Mouse (Mus musculus) layer of hippocampus, adult 11-12 months (tissue): ENCODE measurements around the gene Kcnmb2.

Experiments used
- DNase-seq: peaks from one replicate; pipeline ENCODE4 v3.0.0; 2022; ENCODE audit warnings: low spot score

Kcnmb2 gene

GRCm38 (mm10) chr3:32012205-32012931, 110.1 kb downstream of the Kcnmb2 start:
- no peak for DNase-seq

- DNase-seq: no peak
These were observed 118.7 kb downstream of the Kcnmb2 start for GRCm38 (mm10) chr3:32020981-32021380.

DNA sequence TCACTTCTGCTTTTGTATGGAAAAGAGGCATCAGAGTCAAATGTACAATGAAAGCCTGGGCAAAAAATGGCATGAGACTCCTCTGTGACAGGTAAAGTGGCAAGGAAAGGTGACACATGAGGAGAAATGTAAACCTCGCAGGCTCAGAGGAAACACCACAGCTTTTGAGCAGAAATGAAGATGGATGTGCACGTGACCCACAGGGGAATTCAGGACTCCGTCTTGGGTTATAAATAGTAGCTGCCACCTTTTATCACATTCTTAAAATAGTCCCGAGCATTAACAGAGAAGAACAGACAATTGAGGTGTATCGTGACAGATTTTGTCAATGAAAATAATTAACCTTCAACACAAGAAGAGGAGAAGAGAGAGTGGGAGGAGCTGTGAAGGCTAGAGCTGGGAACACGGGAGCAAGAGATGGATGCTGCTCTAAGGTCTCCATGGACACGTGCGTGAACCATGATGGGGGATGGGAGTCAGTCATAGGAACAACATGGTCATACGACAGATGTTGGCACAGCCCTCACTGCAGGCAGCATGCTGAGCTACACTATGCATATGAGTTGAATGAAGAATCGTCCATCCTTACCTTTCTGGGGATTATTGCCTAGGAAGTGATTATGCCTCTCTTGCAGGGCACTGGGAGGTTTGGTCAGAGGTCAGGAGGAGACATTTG, 127.2 kb downstream of the Kcnmb2 start:
- DNase-seq: no peak

DNA sequence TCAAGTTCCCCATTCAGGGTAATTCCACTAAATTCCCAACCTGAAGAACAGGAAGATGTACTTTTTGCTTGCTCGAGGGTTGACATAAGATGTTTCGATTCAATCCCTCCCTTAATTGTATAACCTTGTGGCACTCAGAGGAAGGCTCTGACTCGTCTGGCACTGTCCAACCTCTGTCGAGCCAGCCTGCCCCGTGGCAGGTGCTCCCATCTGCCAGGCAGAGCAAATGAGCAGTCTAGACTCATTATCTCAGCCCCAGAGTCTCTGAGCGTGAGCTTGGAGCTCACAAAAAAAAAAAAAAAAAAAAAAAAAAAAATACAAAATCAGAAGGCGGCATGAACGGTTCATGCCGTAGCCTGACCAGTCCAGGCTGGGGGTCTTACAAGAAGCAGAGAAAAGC, 130.1 kb downstream of the Kcnmb2 start:
- no peak for DNase-seq

- DNase-seq: peak; percentile 54
These were observed 141.5 kb downstream of the Kcnmb2 start for GRCm38 (mm10) chr3:32043814-32044213.

- no peak for DNase-seq
These were observed 146.5 kb downstream of the Kcnmb2 start for GRCm38 (mm10) chr3:32048777-32049176.

DNA sequence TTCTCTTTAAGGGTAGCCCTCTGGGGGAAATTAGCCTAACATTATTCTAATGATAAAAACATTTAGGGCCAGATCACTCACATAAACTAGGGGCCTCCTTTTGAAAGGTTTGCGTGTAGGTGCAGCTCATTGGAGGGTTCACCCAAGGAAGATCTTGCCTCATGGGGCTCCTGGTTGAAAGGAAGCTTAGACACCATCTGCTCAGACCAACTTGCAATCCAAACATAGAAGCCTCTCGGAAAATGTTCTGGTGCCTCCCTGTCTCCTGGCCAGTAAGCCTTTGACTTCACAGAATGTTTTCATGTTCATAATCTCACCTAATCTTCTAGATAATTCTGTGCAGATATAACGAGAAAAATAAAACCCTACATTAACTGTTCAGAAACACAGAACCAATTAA, 150.3 kb downstream of the Kcnmb2 start:
- DNase-seq: no peak

- no peak for DNase-seq
These were observed 151.4 kb downstream of the Kcnmb2 start for GRCm38 (mm10) chr3:32053610-32054241.

GRCm38 (mm10) chr3:32059888-32060656, 157.8 kb downstream of the Kcnmb2 start:
- peak; percentile 37 for DNase-seq

DNA sequence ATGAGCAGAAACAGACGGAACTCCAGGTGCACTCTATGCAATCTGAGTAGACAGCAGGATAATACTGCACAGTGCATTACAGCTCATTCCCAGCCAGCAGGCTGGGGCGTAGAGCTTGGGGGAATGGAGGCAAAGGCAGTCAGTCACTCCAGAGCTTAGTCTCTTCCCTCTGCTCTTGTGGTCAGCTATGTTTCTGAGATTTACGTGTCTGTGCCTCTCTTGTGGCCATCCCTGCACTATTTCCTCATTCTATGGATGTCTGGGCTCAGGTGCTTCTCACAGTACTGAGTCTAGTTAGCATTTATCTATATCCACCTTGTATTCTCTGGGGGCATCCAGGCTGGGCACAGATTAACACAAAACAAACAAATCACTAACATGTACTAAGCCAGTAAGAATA, 160.4 kb downstream of the Kcnmb2 start:
- DNase-seq: no peak

DNA sequence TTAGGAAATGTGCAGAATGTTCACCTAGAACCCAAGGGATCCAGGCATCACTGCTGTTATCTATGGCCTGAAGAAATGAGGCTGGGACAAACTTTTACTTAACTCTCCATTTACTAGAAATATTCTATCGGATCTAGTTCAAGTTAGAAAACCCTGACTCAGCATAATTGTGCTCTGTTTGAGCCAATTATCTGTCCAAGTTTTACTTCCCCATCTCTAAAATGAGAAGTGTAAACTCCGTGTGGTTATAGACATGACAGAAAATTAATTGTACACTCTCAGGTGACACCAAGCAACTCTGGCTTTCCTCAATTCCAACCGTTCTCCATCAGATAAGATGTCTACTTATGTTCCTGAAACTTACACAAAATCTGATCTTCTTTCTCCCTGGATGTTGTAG, 161.0 kb downstream of the Kcnmb2 start:
- DNase-seq: no peak

DNA sequence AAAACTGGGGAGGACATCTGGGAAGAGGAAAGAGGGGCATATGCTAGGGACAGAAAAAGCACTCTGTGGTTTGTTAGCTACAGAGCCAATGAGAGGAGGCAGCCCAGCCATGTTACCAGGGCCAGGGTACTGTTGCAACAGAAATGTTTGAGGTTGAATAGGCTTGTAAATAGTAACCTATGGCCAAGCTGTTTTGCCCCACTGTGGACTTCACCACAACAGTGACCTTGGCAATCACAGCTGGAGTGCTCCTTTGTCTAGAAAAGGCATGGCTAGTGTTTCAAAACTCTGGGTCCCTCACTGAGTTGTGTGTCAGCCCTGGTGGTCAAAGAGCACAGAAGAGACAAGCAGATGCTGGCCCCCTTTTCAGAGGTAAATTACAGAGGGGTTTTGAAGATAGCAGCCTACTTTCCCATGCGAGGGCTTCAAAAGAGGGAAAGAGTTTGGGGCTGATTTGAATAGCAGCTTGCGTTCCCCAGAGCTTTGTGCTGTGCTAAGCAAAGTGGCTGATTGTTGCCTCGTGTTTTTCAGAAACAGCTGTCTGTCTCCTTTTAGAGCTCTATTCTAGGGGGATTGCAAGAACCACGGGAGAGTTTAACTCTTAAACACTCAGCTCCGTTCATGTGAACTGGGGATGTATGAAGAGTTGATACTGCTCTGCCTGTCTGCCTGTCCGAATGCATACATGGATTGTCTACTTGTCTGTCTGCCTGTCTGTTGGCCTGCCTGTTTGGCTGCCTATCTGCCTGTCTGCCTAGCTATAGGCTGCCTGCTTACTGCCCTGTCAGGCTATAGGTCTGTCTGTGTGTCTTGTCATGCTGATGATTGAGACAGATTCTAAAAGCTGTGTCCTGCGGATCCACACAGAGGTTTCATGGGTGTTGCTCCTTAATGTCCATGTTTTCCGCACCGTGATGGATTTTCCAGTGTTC, 165.0 kb downstream of the Kcnmb2 start:
- DNase-seq: no peak

DNA sequence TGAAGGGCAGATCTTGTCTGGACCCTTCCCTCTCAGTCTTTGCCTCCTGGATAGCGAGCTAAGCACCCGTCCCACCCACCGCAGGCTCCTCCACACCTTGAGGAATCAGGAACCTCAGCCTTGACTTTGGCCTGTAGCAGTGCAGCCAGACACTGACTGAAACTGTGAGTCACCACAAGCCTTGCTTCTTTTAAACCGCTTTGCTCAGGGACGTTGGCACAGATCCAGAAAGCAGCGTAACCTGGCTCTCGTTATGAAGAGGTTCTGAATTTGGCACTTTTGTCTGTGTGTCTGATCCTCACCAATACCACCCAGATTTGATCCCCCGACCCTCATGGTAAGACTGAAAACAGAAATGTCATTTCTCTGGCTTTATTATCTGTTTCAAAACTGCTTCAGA, 171.6 kb downstream of the Kcnmb2 start:
- no peak for DNase-seq

DNA sequence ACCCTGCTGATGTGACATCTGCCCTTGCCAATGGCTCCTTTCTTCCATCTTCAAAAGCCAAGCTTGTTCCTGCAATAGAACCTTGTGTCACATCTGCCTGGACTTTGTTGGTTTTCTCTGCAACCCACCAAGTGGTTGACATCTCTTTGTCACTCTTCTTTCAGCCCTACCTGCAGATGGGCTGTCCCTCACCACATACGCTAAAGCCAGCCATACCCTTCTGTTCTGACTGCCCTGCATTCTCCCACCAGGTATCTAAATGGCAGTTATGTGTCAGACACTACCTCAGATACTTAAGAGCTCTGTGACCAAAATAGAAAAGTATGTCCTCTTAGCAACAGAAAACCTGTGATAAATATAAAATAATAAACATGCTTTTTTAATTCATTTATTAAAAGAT, 186.5 kb downstream of the Kcnmb2 start:
- DNase-seq: no peak

DNA sequence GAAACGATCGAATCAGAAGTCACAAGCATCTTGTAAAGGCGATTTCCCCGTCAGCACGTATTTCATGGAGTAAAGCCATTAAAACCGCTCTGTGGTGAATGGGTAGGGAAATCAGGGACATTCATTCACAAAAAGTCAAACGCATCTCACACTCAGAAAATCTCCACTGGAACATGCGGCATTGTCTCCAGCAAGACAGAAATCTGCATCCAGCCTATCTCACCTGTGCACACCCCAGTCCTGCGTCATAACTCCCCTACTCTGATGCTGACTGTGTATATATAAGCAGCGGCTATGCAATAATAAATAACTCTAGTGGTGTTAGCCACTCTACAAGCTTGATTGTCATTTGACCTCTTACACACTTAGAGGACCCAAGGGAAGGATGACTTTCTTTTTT, 199.1 kb downstream of the Kcnmb2 start:
- no peak for DNase-seq

GRCm38 (mm10) chr3:32119851-32120250, 217.5 kb downstream of the Kcnmb2 start:
- no peak for DNase-seq

- no peak for DNase-seq
These were observed 219.4 kb downstream of the Kcnmb2 start for GRCm38 (mm10) chr3:32121731-32122130.

GRCm38 (mm10) chr3:32125431-32125830, 223.1 kb downstream of the Kcnmb2 start:
- DNase-seq: no peak

GRCm38 (mm10) chr3:32128391-32128790, 226.1 kb downstream of the Kcnmb2 start:
- no peak for DNase-seq

DNA sequence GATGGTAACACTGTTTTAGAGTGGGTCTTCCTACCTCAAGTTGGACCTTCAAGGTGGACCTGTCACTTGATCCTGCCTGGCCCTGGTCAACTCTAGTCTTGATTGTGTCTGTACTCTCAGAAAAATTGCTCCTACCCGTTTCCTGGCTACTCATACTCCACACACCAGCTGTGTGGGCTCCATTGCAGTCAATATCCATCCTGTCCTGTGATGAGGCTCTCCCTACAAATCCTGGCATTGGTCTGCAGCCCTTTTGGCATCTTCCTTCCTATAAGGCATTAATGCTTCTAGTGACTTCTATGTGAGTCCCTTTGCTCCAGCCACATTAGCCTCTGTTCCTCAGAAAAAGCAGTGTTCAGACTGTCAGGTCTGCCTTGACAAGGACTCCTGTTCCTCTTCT, 228.4 kb downstream of the Kcnmb2 start:
- DNase-seq: no peak

- DNase-seq: no peak
These were observed 230.2 kb downstream of the Kcnmb2 start for GRCm38 (mm10) chr3:32132395-32133004.
